Mouse (Mus musculus) forebrain, embryonic 15.5 days (tissue): ENCODE results near the gene Atp6v1a. TPM values are rescaled to one million over a fixed set of nuclear protein-coding genes. Genes with fewer than 3 reads are reported as not detected.

Source experiments
- ATAC-seq: fragments of 200-750 bp; cut with Nextera tagmentation; replicated peaks from 2 replicates; pipeline ENCODE4 v1.8.0; 2017; ENCODE audit warnings: mild to moderate bottlenecking, moderate TSS enrichment, moderate library complexity
- H3K27ac ChIP-seq: fragments of 300-500 bp; sonication (generic); replicated peaks from 2 replicates; pipeline ENCODE4 v1.5.1; 2015; ENCODE audit warnings: mild to moderate bottlenecking, inconsistent platforms
- H3K27me3 ChIP-seq: fragments of 300-500 bp; sonication (generic); 2 replicates; pipeline ENCODE4 v1.6.1; 2015; ENCODE audit warnings: inconsistent platforms
- H3K36me3 ChIP-seq: fragments of 300-500 bp; sonication (generic); 2 replicates; pipeline ENCODE4 v1.6.1; 2015; ENCODE audit warnings: mild to moderate bottlenecking, inconsistent platforms
- H3K4me1 ChIP-seq: fragments of 300-500 bp; sonication (generic); 2 replicates; pipeline ENCODE4 v1.6.1; 2015; ENCODE audit warnings: inconsistent platforms
- H3K4me2 ChIP-seq: fragments of 300-500 bp; sonication (generic); replicated peaks from 2 replicates; pipeline ENCODE4 v1.6.1; 2015; ENCODE audit warnings: mild to moderate bottlenecking, inconsistent platforms
- H3K4me3 ChIP-seq: fragments of 300-500 bp; sonication (generic); 2 replicates; pipeline ENCODE4 v1.5.1; 2015; ENCODE audit warnings: mild to moderate bottlenecking, inconsistent platforms
- H3K9ac ChIP-seq: fragments of 300-500 bp; sonication (generic); replicated peaks from 2 replicates; pipeline ENCODE4 v1.6.1; 2015; ENCODE audit warnings: mild to moderate bottlenecking, inconsistent platforms
- H3K9me3 ChIP-seq: fragments of 300-500 bp; sonication (generic); 2 replicates; pipeline ENCODE4 v1.6.1; 2016; ENCODE audit warnings: inconsistent platforms
- WGBS: fragments of 180-500 bp; shearing (Covaris S2); methylation state at CpG from one replicate; pipeline ENCODE4 v1.1.7; 2015; ENCODE audit warnings: mixed read lengths; 5-methylcytosine and 5-hydroxymethylcytosine counted together
- polyA plus RNA-seq: library from polyadenylated mRNA; unstranded; fragments of >200 nt; fragmentation: Nextera tagmentation; extraction: Ambion mirVana; gene quantifications from 2 replicates; pipeline ENCODE4 v1.2.1, GENCODE M21; 2015

Gene Atp6v1a
- polyA plus RNA-seq = 91.2 and 107 TPM in 2 replicates

GRCm38 (mm10) chr16:44139536-44140185 lies at the start of gene Atp6v1a, which contains the start of gene Naa50:
Gene Atp6v1a, minus strand, starts transcription at chr16:44139705.
Gene Naa50, plus strand, starts transcription at chr16:44139830.
- peak within 1 kb of the TSS; percentile 85 for H3K4me3 ChIP-seq
- WGBS = under 1% methylated on average over 71 of the region's 71 CpGs
- peak within 1 kb of the TSS; percentile 86 for H3K4me2 ChIP-seq
- H3K27ac ChIP-seq = peak within 1 kb of the TSS; percentile 99
- H3K36me3 ChIP-seq = no peaks in the 10 kb centered on the region
- H3K27me3 ChIP-seq = no peaks in the 10 kb centered on the region
- peaks cover 29% of the 10 kb centered on the region for H3K4me1 ChIP-seq
- peak within 1 kb of the TSS; percentile 79 for H3K9ac ChIP-seq
- H3K9me3 ChIP-seq = no peaks in the 10 kb centered on the region
- ATAC-seq = peak; percentile 90

- WGBS = 91% methylated on average over 3 of the region's 3 CpGs
- H3K27ac ChIP-seq = no peak overlapping the region
Observed at GRCm38 (mm10) chr16:44188766-44189165, 49.3 kb upstream of the Atp6v1a start.

DNA sequence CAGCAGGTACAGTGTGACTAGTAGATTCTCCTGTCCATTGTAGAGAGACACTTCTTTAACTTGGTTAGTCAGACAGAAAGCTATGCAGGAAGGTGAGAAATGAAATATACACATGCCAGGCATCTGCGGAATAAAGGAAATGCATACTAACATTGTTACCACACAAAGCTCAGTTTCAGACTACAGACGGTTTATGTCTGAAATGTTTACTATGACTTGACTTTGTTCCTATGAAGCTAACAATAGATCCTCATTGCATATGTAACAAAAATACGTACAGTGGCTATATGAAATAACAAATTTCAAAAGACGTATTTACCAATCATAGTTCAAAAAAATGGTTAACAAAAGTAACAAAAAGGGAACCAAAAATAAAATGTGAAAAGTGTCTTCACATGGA lies 47.7 kb upstream of the Atp6v1a start:
- Histone ChIP-seq H3K36me3 (no peaks in the 10 kb centered on the region), H3K4me2 (no peak overlapping the region), H3K4me1 (no peaks in the 10 kb centered on the region), H3K9me3 (no peaks in the 10 kb centered on the region), H3K27ac (no peak overlapping the region), H3K27me3 (no peaks in the 10 kb centered on the region), H3K9ac (no peak overlapping the region), H3K4me3 (no peak overlapping the region)
- WGBS = 94% methylated on average over 4 of the region's 4 CpGs
- no peak for ATAC-seq

More at GRCm38 (mm10) chr16:44188766-44189165, 49.3 kb upstream of the Atp6v1a start:
- Histone ChIP-seq H3K27me3 (no peaks in the 10 kb centered on the region), H3K9ac (no peak overlapping the region), H3K9me3 (no peaks in the 10 kb centered on the region), H3K4me3 (no peak overlapping the region), H3K36me3 (no peaks in the 10 kb centered on the region), H3K4me2 (no peak overlapping the region), H3K4me1 (no peaks in the 10 kb centered on the region)
- no peak for ATAC-seq

DNA sequence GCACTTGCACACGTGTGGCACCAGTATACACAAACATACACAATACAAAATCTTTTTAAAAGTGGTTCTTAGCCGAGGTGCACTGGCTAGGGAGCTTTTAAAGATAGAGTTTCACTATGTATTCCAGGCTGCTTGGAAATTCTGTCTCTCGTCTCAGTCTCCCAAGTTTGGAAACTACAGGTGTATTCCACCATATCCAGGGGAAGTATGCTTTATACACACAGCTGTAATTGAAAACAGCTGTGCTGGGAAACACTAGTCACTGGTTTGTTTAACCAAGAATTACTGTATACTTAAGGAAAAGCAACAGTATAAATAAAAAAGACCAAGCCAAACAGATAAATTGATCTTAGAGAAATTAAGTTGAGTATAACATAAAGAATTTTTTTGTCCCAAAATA lies 45.3 kb upstream of the Atp6v1a start:
- H3K27me3 ChIP-seq = no peaks in the 10 kb centered on the region
- no peaks in the 10 kb centered on the region for H3K36me3 ChIP-seq
- no peak overlapping the region for H3K4me2 ChIP-seq
- no peak for ATAC-seq
- WGBS = 85% methylated on average over 3 of the region's 3 CpGs
- no peaks in the 10 kb centered on the region for H3K4me1 ChIP-seq
- H3K27ac ChIP-seq = no peak overlapping the region
- H3K9ac ChIP-seq = no peak overlapping the region
- no peak overlapping the region for H3K4me3 ChIP-seq
- no peaks in the 10 kb centered on the region for H3K9me3 ChIP-seq

GRCm38 (mm10) chr16:44182597-44182996 lies 43.1 kb upstream of the Atp6v1a start:
- 95% methylated on average over 1 of the region's 1 CpGs for WGBS
- no peak overlapping the region for H3K9ac ChIP-seq

DNA sequence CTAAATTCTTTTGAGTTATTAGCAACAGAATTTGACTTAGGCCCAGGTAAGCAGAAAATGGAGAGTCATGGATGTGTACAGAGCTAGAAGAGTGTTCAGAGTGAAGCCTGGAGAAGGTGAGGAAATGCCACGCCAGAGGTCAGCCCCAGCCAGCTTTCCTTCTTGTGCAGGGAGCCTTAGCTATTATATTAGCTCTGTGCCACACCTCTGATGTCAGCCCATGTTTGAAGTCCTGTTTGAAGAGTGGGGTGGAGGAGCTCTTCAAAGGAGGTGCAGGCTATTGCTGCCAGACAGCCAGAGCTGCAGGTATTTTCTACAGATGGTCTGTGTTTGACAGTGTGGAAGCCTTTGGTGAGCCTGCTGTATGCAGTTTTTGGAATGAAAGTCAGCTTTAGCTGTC lies 39.0 kb upstream of the Atp6v1a start:
- H3K36me3 ChIP-seq = no peaks in the 10 kb centered on the region
- no peak overlapping the region for H3K9ac ChIP-seq
- no peak for ATAC-seq
- 88% methylated on average over 1 of the region's 1 CpGs for WGBS
- peaks cover 15% of the 10 kb centered on the region for H3K4me1 ChIP-seq
- no peak overlapping the region for H3K4me3 ChIP-seq
- H3K27me3 ChIP-seq = no peaks in the 10 kb centered on the region
- H3K9me3 ChIP-seq = no peaks in the 10 kb centered on the region
- H3K4me2 ChIP-seq = no peak overlapping the region
- H3K27ac ChIP-seq = no peak overlapping the region

More at GRCm38 (mm10) chr16:44182597-44182996, 43.1 kb upstream of the Atp6v1a start:
- Histone ChIP-seq H3K27ac (no peak overlapping the region), H3K4me2 (no peak overlapping the region), H3K4me1 (no peaks in the 10 kb centered on the region), H3K4me3 (no peak overlapping the region), H3K9me3 (no peaks in the 10 kb centered on the region), H3K36me3 (no peaks in the 10 kb centered on the region), H3K27me3 (no peaks in the 10 kb centered on the region)
- ATAC-seq = no peak

DNA sequence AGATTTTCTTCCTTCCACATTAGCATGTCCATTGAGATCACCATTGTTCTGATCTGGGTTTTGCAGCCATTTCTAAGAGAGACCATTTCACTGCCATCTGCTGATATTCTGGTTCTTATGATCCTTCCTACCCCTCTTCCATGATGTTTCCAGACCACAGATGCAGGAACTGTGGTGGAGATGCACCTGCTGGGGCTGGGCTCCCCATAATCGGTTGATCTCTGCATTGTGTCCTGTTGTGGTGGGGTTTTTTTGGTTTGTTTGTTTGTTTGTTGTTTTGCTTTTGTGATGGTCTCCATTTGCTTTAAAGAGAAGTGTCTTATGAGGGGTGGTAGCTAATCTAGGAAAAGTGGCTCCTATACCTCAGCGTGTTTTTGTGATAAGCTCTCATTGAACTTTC lies 37.0 kb upstream of the Atp6v1a start:
- WGBS = 99% methylated on average over 2 of the region's 2 CpGs
- no peak for ATAC-seq
- no peaks in the 10 kb centered on the region for H3K9me3 ChIP-seq
- H3K36me3 ChIP-seq = no peaks in the 10 kb centered on the region
- no peak overlapping the region for H3K9ac ChIP-seq
- no peak overlapping the region for H3K4me2 ChIP-seq
- no peaks in the 10 kb centered on the region for H3K27me3 ChIP-seq
- H3K4me3 ChIP-seq = no peak overlapping the region
- H3K27ac ChIP-seq = no peak overlapping the region
- peaks cover 19% of the 10 kb centered on the region for H3K4me1 ChIP-seq

- Histone ChIP-seq H3K27me3 (no peaks in the 10 kb centered on the region), H3K9me3 (no peaks in the 10 kb centered on the region), H3K4me1 (peaks cover 19% of the 10 kb centered on the region), H3K27ac (no peak overlapping the region), H3K4me3 (no peak overlapping the region), H3K9ac (no peak overlapping the region), H3K4me2 (no peak overlapping the region; the same call in 1 of the 2 replicates), H3K36me3 (no peaks in the 10 kb centered on the region)
- WGBS = 83% methylated on average over 1 of the region's 1 CpGs
- ATAC-seq = no peak
Observed at GRCm38 (mm10) chr16:44175001-44175400, 35.5 kb upstream of the Atp6v1a start.

GRCm38 (mm10) chr16:44173966-44174530 lies 34.5 kb upstream of the Atp6v1a start:
- Histone ChIP-seq H3K27ac (no peak overlapping the region), H3K9me3 (no peaks in the 10 kb centered on the region), H3K27me3 (no peaks in the 10 kb centered on the region), H3K4me2 (peak overlapping the region; percentile 53), H3K9ac (peak overlapping the region; percentile 82), H3K4me1 (peaks cover 19% of the 10 kb centered on the region), H3K4me3 (peak overlapping the region; percentile 74), H3K36me3 (no peaks in the 10 kb centered on the region)
- WGBS = 26% methylated on average over 7 of the region's 7 CpGs
- no peak for ATAC-seq

- Histone ChIP-seq H3K9me3 (no peaks in the 10 kb centered on the region), H3K36me3 (no peaks in the 10 kb centered on the region), H3K27ac (peak within 1 kb of the TSS; percentile 83), H3K4me2 (peak within 1 kb of the TSS; percentile 76), H3K4me3 (peak within 1 kb of the TSS; percentile 74), H3K9ac (peak within 1 kb of the TSS; percentile 82), H3K4me1 (peaks cover 19% of the 10 kb centered on the region), H3K27me3 (no peaks in the 10 kb centered on the region)
- under 1% methylated on average over 39 of the region's 77 CpGs for WGBS
- ATAC-seq = peak; percentile 68
Observed at GRCm38 (mm10) chr16:44173155-44173941, 33.8 kb upstream of the Atp6v1a start, which contains the start of gene Usf3. Gene Usf3, plus strand, starts transcription at chr16:44173246.

DNA sequence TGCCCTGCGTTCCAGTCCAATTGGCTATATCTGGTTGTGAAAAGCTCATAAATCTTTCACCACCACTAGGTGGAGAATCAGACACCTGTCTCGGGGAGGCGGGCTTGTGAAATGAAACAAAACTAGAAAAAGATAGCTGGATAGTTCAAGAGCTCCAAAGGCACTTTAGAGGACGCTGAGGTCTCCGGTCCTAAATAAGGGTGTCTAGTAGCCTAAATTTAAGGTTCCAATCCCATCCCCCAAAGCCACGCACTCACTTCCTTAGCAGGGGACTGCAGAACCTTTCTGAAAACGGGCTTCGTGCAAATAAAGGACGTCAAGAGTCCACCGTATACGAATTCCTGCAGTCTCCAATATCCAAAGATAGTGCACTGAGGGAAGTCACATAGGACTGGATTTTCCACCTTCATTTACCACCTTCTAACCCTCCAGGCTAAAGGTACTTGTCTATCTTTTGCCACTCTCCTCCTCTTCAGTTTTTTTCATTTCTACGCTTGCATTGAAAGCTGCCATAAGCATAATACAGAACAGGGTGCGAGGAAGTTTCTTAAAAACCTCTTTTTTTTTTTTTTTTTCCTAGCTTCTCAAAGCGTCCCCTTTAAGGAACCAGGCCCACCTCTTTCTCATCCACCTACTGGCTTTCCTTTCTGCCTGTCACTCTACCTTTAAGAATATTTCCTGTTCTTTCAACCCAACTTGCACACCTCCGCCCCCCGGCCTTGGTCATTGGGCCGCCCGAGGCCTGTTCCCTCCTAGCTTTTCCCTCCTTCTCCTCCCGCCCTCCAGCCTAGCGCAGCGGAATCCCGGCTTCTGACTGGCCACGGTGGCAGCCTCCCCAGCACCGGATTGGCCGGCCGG lies 33.0 kb upstream of the Atp6v1a start:
- Histone ChIP-seq H3K4me3 (peak overlapping the region; percentile 74), H3K27ac (peak overlapping the region; percentile 83), H3K9ac (peak overlapping the region; percentile 52), H3K4me1 (peaks cover 19% of the 10 kb centered on the region), H3K4me2 (peak overlapping the region; percentile 76), H3K27me3 (no peaks in the 10 kb centered on the region), H3K36me3 (no peaks in the 10 kb centered on the region), H3K9me3 (no peaks in the 10 kb centered on the region)
- peak; percentile 100 for ATAC-seq
- WGBS = 0% methylated on average over 26 of the region's 26 CpGs
